Mouse (Mus musculus): ENCODE measurements around the gene Spata45. TPM values are rescaled to one million over a fixed set of nuclear protein-coding genes. Genes with fewer than 3 reads are reported as not detected.

Gene Spata45
- polyA plus RNA-seq (2016; fragmentation: Nextera tagmentation; extraction: Ambion mirVana): not detected in 2 replicates

GRCm38 (mm10) chr1:191036554-191037334, at the start of gene Spata45:
Gene Spata45 (plus strand): TSS chr1:191036639.
- no peaks in the 10 kb centered on the region for H3K36me3 ChIP-seq
- H3K9ac ChIP-seq: no peak within 1 kb of the TSS
- H3K27me3 ChIP-seq: no peaks in the 10 kb centered on the region
- H3K4me1 ChIP-seq: no peaks in the 10 kb centered on the region
- H3K27ac ChIP-seq: no peak within 1 kb of the TSS
- H3K9me3 ChIP-seq (replicated peaks): no peaks in the 10 kb centered on the region
- no peak for ATAC-seq (ENCODE audit: low FRiP score)
- no peak within 1 kb of the TSS for H3K4me3 ChIP-seq
- 83% methylated on average over 6 of the region's 6 CpGs for WGBS
- no peak within 1 kb of the TSS for H3K4me2 ChIP-seq (replicated peaks)

DNA sequence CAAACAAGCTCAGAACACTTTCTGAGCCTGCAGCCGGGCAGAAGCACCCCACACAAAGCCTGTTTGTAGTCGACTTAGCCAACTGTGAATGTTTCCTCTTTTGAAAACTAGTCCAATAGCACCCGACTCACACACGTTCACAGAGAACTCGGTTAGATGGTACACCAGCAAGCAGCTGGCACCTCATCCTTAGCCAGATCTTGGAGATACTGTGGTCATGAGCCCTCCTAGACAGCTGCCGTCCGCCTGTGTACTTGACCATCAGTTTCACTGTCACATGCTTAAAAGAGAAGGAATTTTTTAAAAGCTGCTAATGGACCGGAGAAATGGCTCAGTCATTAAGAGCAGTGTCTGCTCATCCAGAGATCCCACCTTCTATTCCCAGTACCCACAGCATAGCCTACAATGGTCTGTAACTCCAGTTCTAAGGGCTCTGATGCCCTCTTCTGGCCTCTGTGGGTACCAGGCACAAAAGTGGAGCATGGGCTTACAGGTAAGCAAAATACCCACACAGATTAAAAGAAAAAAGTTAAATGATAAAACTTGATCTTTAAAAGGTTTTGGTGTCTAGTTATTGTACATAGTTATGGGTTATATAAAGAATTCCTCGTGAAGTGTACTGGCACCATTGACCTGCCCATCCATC, 46.9 kb upstream of the Spata45 start:
- no peak overlapping the region for H3K27ac ChIP-seq
- H3K4me1 ChIP-seq: no peaks in the 10 kb centered on the region
- no peak for ATAC-seq (ENCODE audit: low FRiP score)
- H3K36me3 ChIP-seq: no peaks in the 10 kb centered on the region
- no peaks in the 10 kb centered on the region for H3K9me3 ChIP-seq (replicated peaks)
- no peaks in the 10 kb centered on the region for H3K27me3 ChIP-seq
- no peak overlapping the region for H3K4me2 ChIP-seq (replicated peaks)
- no peak overlapping the region for H3K4me3 ChIP-seq
- H3K9ac ChIP-seq: no peak overlapping the region
- 83% methylated on average over 9 of the region's 9 CpGs for WGBS

DNA sequence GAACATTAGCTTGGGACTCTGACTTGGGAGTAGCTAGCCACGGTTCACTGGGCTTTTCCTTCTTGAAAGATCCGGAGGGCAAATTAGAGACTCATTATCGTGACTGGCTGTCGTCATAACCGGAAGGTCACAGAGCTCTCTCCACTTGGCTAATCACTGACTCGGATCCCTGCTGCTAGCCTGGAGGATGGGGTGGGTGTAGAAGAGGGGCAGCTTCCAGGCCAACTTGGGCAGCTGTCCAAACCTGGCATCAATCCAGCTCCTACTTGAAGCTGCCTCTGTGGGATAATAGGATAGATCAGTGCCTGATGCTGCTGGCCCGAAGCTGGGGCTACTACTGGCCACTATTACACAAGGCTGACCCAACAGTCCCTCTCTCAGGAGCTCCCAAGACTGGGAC, 40.9 kb upstream of the Spata45 start:
- H3K9me3 ChIP-seq (replicated peaks): peaks cover 5% of the 10 kb centered on the region; the same call in 1 of the 2 replicates
- H3K36me3 ChIP-seq: no peaks in the 10 kb centered on the region
- 62% methylated on average over 7 of the region's 7 CpGs for WGBS
- no peak overlapping the region for H3K4me3 ChIP-seq
- no peak for ATAC-seq (ENCODE audit: low FRiP score)
- H3K9ac ChIP-seq: no peak overlapping the region
- H3K27me3 ChIP-seq: no peaks in the 10 kb centered on the region
- H3K27ac ChIP-seq: no peak overlapping the region
- H3K4me1 ChIP-seq: no peaks in the 10 kb centered on the region
- no peak overlapping the region for H3K4me2 ChIP-seq (replicated peaks)

GRCm38 (mm10) chr1:190996346-190996877, 40.0 kb upstream of the Spata45 start:
- H3K4me1 ChIP-seq: no peaks in the 10 kb centered on the region
- no peak overlapping the region for H3K27ac ChIP-seq
- H3K9ac ChIP-seq: no peak overlapping the region
- WGBS: 72% methylated on average over 6 of the region's 6 CpGs
- H3K36me3 ChIP-seq: no peaks in the 10 kb centered on the region
- ATAC-seq (ENCODE audit: low FRiP score): no peak
- H3K4me2 ChIP-seq (replicated peaks): no peak overlapping the region
- H3K9me3 ChIP-seq (replicated peaks): peaks cover 5% of the 10 kb centered on the region; the same call in 1 of the 2 replicates
- no peaks in the 10 kb centered on the region for H3K27me3 ChIP-seq
- H3K4me3 ChIP-seq: no peak overlapping the region

DNA sequence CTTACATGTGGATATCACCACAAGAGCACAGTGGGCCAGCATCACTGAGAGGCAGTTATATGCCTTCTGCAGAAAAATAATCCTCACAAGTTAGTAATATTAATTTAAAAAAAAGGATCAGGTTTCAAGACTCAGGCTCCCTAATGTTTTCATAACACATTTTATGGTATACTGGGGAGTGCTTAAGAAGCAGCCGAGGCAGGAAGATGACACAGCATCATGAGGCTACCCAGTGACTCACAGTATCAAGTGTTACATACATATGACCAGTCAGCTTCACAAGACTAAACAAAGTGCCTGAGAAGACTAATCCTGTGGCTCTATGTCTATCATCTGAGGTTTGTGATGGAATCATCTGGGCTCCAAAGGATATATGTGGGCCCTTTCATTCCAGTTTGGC, 38.4 kb upstream of the Spata45 start:
- Histone ChIP-seq H3K36me3 (no peaks in the 10 kb centered on the region), H3K27ac (no peak overlapping the region), H3K9ac (no peak overlapping the region), H3K27me3 (no peaks in the 10 kb centered on the region), H3K9me3 (replicated peaks) (peaks cover 5% of the 10 kb centered on the region; the same call in 1 of the 2 replicates), H3K4me2 (replicated peaks) (no peak overlapping the region), H3K4me3 (no peak overlapping the region), H3K4me1 (no peaks in the 10 kb centered on the region)
- 100% methylated on average over 1 of the region's 1 CpGs for WGBS
- no peak for ATAC-seq (ENCODE audit: low FRiP score)

DNA sequence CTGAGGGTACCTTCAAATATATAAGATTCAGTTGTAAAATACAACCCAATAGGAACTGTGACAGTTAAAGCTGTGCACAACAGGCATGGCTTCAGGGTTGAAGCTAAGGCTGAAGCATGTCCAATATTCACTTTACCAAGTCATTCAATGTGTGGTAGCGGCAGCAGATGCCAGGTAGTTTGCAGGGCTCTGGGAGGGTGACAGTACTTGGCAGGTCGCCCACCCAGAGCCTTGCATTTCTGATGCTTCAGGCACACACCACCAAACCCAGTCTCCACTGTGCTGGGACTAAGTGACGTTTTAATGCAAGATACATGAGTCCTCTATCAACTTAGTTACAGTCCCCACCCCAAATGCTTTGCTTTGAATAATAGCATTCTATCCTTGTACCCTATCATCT, 35.8 kb upstream of the Spata45 start:
- Histone ChIP-seq H3K4me2 (replicated peaks) (no peak overlapping the region), H3K36me3 (peaks cover 13% of the 10 kb centered on the region), H3K27ac (no peak overlapping the region), H3K27me3 (no peaks in the 10 kb centered on the region), H3K9ac (no peak overlapping the region), H3K9me3 (replicated peaks) (peaks cover 5% of the 10 kb centered on the region; the same call in 1 of the 2 replicates), H3K4me3 (no peak overlapping the region), H3K4me1 (no peaks in the 10 kb centered on the region)
- WGBS: 82% methylated on average over 3 of the region's 3 CpGs
- no peak for ATAC-seq (ENCODE audit: low FRiP score)

GRCm38 (mm10) chr1:191002201-191002600, 34.2 kb upstream of the Spata45 start:
- Histone ChIP-seq H3K4me3 (no peak overlapping the region), H3K4me2 (replicated peaks) (no peak overlapping the region), H3K9me3 (replicated peaks) (peaks cover 5% of the 10 kb centered on the region; the same call in 1 of the 2 replicates), H3K27me3 (no peaks in the 10 kb centered on the region), H3K4me1 (no peaks in the 10 kb centered on the region), H3K36me3 (peaks cover 13% of the 10 kb centered on the region), H3K27ac (no peak overlapping the region), H3K9ac (no peak overlapping the region)
- 61% methylated on average over 6 of the region's 6 CpGs for WGBS
- ATAC-seq (ENCODE audit: low FRiP score): no peak

DNA sequence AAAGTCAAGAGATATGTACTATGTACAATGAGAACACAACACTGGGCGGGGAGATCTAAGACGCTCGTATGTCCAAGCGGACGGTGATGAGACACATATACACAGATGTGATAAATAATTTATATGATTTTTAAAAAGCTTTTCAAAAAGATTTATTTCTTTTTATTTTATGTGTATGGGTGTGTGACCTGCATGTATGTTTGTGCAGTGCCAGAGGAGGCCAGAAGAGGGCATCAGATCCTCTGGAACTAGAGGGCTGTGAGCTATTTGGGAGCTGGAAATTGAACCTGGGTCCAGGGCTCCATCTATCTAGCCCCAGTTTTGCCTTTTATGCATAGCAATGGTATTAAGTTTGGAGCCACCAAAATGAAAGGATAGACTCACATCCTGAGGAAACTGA, 27.7 kb upstream of the Spata45 start:
- H3K36me3 ChIP-seq: peaks cover 64% of the 10 kb centered on the region
- no peak overlapping the region for H3K4me2 ChIP-seq (replicated peaks)
- H3K9me3 ChIP-seq (replicated peaks): no peaks in the 10 kb centered on the region
- H3K9ac ChIP-seq: no peak overlapping the region
- H3K27me3 ChIP-seq: no peaks in the 10 kb centered on the region
- H3K27ac ChIP-seq: no peak overlapping the region
- no peaks in the 10 kb centered on the region for H3K4me1 ChIP-seq
- no peak overlapping the region for H3K4me3 ChIP-seq
- 97% methylated on average over 5 of the region's 5 CpGs for WGBS
- no peak for ATAC-seq (ENCODE audit: low FRiP score)

DNA sequence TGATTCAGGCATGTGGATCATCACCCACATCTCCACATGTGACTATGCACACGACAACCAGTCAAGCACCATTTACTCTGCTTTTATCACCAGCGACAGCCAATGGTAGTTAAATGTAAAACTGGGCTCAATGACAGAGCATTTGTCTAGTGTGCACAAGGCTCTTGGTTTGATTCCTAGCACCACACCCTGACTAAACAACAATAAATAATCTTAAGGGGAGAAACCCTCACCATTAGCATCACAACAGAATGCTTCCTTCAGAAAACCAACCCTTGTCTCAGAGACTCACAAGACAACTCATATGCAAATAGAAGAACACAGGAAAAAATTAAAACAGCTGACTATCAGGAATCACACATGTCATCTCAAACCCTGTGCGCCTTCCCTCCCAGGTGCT, 22.2 kb upstream of the Spata45 start:
- H3K4me3 ChIP-seq: no peak overlapping the region
- H3K36me3 ChIP-seq: peaks cover 44% of the 10 kb centered on the region
- H3K9ac ChIP-seq: no peak overlapping the region
- no peak overlapping the region for H3K4me2 ChIP-seq (replicated peaks)
- H3K27me3 ChIP-seq: no peaks in the 10 kb centered on the region
- WGBS: 90% methylated on average over 3 of the region's 3 CpGs
- no peaks in the 10 kb centered on the region for H3K4me1 ChIP-seq
- no peak overlapping the region for H3K27ac ChIP-seq
- H3K9me3 ChIP-seq (replicated peaks): no peaks in the 10 kb centered on the region
- no peak for ATAC-seq (ENCODE audit: low FRiP score)

GRCm38 (mm10) chr1:191019803-191020202, 16.6 kb upstream of the Spata45 start:
- no peak overlapping the region for H3K4me2 ChIP-seq (replicated peaks)
- H3K27me3 ChIP-seq: no peaks in the 10 kb centered on the region
- no peak overlapping the region for H3K4me3 ChIP-seq
- no peak overlapping the region for H3K9ac ChIP-seq
- H3K9me3 ChIP-seq (replicated peaks): no peaks in the 10 kb centered on the region
- peaks cover 11% of the 10 kb centered on the region; the same call in 1 of the 2 replicates for H3K36me3 ChIP-seq
- no peak overlapping the region for H3K27ac ChIP-seq
- no peak for ATAC-seq (ENCODE audit: low FRiP score)
- 97% methylated on average over 5 of the region's 5 CpGs for WGBS
- H3K4me1 ChIP-seq: peaks cover 5% of the 10 kb centered on the region; the same call in 1 of the 2 replicates

- ATAC-seq (ENCODE audit: low FRiP score): no peak
- WGBS: 90% methylated on average over 3 of the region's 3 CpGs
Observed at GRCm38 (mm10) chr1:191020217-191020924, 16.1 kb upstream of the Spata45 start.

GRCm38 (mm10) chr1:191021016-191021415, 15.4 kb upstream of the Spata45 start:
- Histone ChIP-seq H3K27ac (no peak overlapping the region), H3K4me1 (peaks cover 11% of the 10 kb centered on the region), H3K27me3 (no peaks in the 10 kb centered on the region), H3K4me3 (no peak overlapping the region), H3K9me3 (replicated peaks) (no peaks in the 10 kb centered on the region), H3K9ac (no peak overlapping the region), H3K4me2 (replicated peaks) (no peak overlapping the region), H3K36me3 (peaks cover 8% of the 10 kb centered on the region; the same call in 1 of the 2 replicates)
- WGBS: 91% methylated on average over 7 of the region's 7 CpGs
- no peak for ATAC-seq (ENCODE audit: low FRiP score)

More at GRCm38 (mm10) chr1:191020217-191020924, 16.1 kb upstream of the Spata45 start:
- H3K27me3 ChIP-seq: no peaks in the 10 kb centered on the region
- no peaks in the 10 kb centered on the region for H3K9me3 ChIP-seq (replicated peaks)
- H3K4me1 ChIP-seq: peaks cover 10% of the 10 kb centered on the region
- H3K4me2 ChIP-seq (replicated peaks): no peak overlapping the region
- no peak overlapping the region for H3K27ac ChIP-seq
- H3K4me3 ChIP-seq: no peak overlapping the region
- no peak overlapping the region for H3K9ac ChIP-seq
- peaks cover 8% of the 10 kb centered on the region; the same call in 1 of the 2 replicates for H3K36me3 ChIP-seq

Measured in hindbrain, embryonic 12.5 days (tissue).